Mouse (Mus musculus) ovary, adult 18-20 months (tissue): ENCODE results near the gene Aldh3b3.

Experiments
- DNase-seq: peaks from one replicate; pipeline ENCODE4 v3.0.0; 2022; ENCODE audit warnings: low spot score, mixed read lengths

Aldh3b3 gene

DNA sequence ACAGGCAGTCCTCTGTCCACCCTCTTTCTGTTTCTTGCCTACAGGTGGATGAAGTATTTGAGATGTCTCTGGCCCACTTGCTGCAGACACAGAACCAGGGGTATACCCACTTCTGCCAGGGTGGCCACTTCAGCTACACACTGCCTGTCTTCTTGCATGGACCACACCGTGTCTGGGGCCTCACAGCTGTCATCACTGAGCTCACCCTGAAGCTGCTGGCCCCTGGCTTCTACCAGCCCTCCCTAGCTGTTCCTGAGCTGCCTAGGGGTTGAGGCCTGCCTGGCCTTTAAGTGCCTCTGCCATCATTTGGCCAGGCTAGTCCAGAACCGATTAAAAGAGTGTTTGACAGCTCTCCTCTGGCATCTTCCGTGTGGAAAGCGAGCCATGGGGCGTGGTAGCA, 43.3 kb downstream of the Aldh3b3 start:
- DNase-seq, result no peak

DNA sequence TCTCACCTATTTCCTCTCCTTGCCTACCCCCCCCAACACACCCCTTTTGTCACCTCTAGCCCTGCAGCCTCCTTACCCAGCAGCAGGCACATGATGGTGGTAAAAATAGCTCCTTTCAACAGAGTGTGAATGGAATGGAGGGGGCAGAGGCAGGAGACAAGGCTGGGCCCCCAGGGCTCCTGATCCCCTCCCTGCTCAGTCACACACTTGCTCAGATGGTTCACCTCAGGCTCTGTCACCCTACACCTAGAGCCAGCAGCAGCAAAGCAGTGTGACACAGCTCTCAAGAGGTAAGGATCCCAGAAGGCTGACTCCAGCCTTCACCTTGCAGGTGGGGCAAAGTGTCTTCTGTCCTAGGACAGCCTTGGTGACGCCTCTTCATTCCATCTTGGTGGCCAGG, 44.7 kb downstream of the Aldh3b3 start, which contains the start of gene Doc2g:
Doc2g (plus strand) TSS at position 202 of the 400 bp plus-strand sequence.
- no peak for DNase-seq

GRCm38 (mm10) chr19:4003641-4004040, 45.2 kb downstream of the Aldh3b3 start:
- DNase-seq, result no peak

DNA sequence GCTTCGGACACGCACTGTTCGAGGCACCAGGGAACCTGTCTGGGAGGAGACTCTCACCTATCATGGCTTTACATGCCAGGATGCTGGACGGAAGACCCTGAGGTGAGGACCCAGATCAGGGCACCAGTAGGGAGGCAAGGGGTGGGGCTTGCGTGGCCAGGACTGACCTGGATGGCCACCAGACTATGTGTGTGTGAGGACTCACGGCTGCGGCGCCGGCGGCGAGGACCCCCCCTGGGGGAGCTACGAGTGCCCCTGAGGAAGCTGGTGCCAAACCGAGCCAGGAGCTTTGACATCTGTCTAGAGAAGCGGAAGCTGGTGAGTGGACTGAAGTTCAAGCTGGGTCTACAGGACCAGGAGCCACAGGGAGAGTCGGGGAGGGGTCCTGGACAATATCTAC, 45.9 kb downstream of the Aldh3b3 start:
- no peak for DNase-seq

DNA sequence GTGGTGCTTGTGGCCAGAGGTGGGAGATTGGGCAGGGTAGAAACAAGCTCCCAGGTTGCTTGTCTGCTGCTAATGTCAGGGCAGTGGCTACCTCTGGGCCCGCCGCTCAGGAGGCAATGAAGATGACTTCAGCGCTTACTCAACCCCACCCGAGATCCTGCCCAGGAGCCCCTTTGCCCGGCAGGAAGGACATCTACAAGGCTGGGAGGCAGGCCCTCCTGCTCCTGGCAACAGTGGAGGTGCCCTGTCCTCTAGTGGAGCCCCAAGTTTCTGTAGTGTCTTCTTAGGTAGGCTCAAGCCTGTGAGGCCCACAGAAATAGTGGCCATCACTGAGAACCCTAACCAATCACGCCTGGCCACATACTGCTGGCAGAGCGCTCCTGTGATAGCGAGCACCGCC, 46.6 kb downstream of the Aldh3b3 start:
- DNase-seq, result no peak

DNA sequence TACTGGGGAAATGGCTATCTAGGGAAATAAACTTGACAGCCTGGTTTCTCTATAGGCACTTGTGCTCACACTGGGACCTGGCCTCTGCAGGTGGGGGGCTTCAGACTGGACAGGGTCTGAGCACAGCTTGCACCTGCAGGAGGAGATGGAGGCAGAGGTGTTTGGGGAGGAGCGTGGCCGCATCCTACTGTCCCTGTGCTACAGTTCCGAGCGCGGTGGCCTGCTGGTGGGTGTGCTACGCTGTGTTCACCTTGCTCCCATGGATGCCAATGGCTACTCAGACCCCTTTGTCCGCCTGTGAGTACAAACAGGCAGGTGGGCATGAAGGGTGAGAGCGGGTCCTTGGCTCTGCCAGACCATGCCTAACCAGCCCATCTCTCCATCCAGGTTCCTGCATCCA, 47.5 kb downstream of the Aldh3b3 start:
- DNase-seq, result no peak

DNA sequence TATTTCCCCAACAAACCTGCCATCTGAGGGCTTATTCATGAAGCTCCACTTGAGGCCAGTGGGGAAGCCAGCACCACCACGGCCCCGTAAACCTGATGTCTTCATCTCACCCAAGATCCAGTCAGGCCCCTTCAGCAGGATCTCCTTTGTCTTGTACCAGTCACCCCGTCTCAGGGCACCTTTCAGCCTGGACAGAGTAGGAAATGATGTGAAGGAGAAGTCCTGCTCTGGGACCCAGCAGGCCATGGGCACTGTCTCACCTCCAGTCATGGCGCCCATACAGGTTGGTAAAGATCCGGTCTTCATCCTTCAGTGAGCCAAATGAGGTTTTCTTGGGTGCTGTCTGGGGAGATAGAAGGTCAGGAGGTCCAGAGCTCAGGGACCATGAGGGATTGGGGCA, 52.6 kb downstream of the Aldh3b3 start:
- no peak for DNase-seq

DNA sequence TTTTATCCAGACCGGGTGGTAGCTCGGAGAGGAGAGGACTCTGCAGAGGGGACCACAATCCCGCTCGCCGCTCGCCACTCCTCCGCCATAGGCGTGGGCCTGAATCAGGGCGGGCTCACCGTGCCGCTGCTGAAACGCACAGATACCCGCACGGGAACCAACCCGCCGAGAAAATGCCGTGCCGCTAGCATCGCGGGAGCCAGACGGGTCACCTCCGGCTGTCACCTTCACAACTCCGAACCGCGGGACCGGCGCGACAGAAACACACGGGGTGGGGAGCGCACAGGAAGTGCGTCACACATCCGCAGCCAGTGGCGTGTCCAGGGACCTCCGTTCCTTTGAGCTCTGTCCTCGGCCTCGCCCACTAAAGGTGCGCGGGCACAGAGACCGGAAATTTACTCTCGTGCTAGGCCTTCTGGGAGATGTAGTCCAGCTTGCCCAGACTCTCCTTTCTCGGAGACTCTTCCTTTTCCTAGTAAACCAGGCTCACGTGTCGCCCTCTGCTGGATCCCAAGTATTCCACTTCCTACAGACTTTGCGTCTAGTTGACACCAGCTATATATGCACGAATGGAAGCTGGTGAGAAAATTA, 54.1 kb downstream of the Aldh3b3 start, which contains the start of gene Ndufv1:
Ndufv1 (minus strand) TSS at position 375 of the 591 bp plus-strand sequence.
- DNase-seq, result peak; percentile 98

- no peak for DNase-seq
These were observed 54.6 kb downstream of the Aldh3b3 start for GRCm38 (mm10) chr19:4013066-4013465.

- DNase-seq, result no peak
These were observed 56.4 kb downstream of the Aldh3b3 start for GRCm38 (mm10) chr19:4014802-4015201.

DNA sequence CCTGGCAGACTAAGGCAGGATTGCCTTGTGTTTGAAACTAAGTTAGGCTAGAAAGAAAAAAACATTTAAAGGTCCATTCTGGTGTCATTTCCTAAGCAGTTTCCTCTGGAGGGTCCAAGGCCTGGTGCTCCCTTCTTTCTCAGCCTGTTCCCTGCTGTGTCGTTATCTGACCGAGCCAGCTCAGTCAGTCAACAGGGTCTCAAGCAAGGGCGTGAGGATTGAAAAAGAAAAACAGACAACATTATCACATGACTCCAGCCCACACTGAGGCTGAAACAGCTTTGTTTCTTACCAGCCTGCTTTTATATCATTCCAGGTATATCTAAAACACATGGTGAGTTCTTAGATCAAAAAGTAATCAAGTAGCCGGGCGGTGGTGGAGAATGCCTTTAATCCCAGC, 57.2 kb downstream of the Aldh3b3 start:
- DNase-seq, result no peak

- no peak for DNase-seq
These were observed 59.6 kb downstream of the Aldh3b3 start for GRCm38 (mm10) chr19:4017921-4018587.

GRCm38 (mm10) chr19:4018743-4019583, 60.5 kb downstream of the Aldh3b3 start:
- peak; percentile 81 for DNase-seq
